Mouse (Mus musculus): ENCODE data around the gene 3110082J24Rik. TPM values are rescaled to one million over a fixed set of nuclear protein-coding genes. Genes with fewer than 3 reads are reported as not detected.

3110082J24Rik gene
- polyA plus RNA-seq, 1 experiment from 2014 or later: not detected

- peak within 1 kb of the TSS; percentile 16; the same call in 1 of the 2 replicates for H3K9ac ChIP-seq
- H3K4me1 ChIP-seq: peaks cover 11% of the 10 kb centered on the region
- H3K27ac ChIP-seq: no peak within 1 kb of the TSS
- no peaks in the 10 kb centered on the region for H3K9me3 ChIP-seq
- H3K36me3 ChIP-seq: no peaks in the 10 kb centered on the region
- 1% methylated on average over 60 of the region's 65 CpGs for WGBS
- peak within 1 kb of the TSS; percentile 97 for H3K4me2 ChIP-seq
- peaks cover 49% of the 10 kb centered on the region for H3K27me3 ChIP-seq (replicated peaks)
- H3K4me3 ChIP-seq (replicated peaks): peak within 1 kb of the TSS; percentile 47
- ATAC-seq (ENCODE audit: insufficient read depth, low FRiP score, low read depth): peak; percentile 70
These were observed 832 bp downstream of the 3110082J24Rik start, which contains the start of gene Garem2 for GRCm38 (mm10) chr5:30104841-30105667. Gene Garem2, plus strand, starts transcription at chr5:30105161.

GRCm38 (mm10) chr5:30104339-30104738 lies 1.5 kb downstream of the 3110082J24Rik start:
- H3K4me3 ChIP-seq (replicated peaks): peak overlapping the region; percentile 47
- peak overlapping the region; percentile 97 for H3K4me2 ChIP-seq
- H3K9ac ChIP-seq: no peak overlapping the region
- H3K27ac ChIP-seq: no peak overlapping the region
- H3K9me3 ChIP-seq: no peaks in the 10 kb centered on the region
- WGBS: 4% methylated on average over 12 of the region's 12 CpGs
- H3K36me3 ChIP-seq: no peaks in the 10 kb centered on the region
- peaks cover 11% of the 10 kb centered on the region for H3K4me1 ChIP-seq
- peaks cover 49% of the 10 kb centered on the region for H3K27me3 ChIP-seq (replicated peaks)
- ATAC-seq (ENCODE audit: insufficient read depth, low FRiP score, low read depth): no peak

- no peak for ATAC-seq (ENCODE audit: insufficient read depth, low FRiP score, low read depth)
- Histone ChIP-seq H3K4me3 (replicated peaks) (no peak overlapping the region), H3K4me2 (no peak overlapping the region), H3K27me3 (replicated peaks) (peaks cover 49% of the 10 kb centered on the region), H3K9ac (no peak overlapping the region), H3K4me1 (peaks cover 11% of the 10 kb centered on the region), H3K27ac (no peak overlapping the region), H3K36me3 (no peaks in the 10 kb centered on the region), H3K9me3 (no peaks in the 10 kb centered on the region)
- WGBS: 82% methylated on average over 3 of the region's 3 CpGs
These were observed 2.5 kb downstream of the 3110082J24Rik start for GRCm38 (mm10) chr5:30103340-30103739.

GRCm38 (mm10) chr5:30098260-30098659 lies 7.6 kb downstream of the 3110082J24Rik start:
- Histone ChIP-seq H3K36me3 (no peaks in the 10 kb centered on the region), H3K27ac (no peak overlapping the region), H3K4me2 (no peak overlapping the region), H3K9ac (no peak overlapping the region), H3K4me3 (replicated peaks) (no peak overlapping the region), H3K27me3 (replicated peaks) (peaks cover 2% of the 10 kb centered on the region), H3K4me1 (no peaks in the 10 kb centered on the region), H3K9me3 (no peaks in the 10 kb centered on the region)
- ATAC-seq (ENCODE audit: insufficient read depth, low FRiP score, low read depth): no peak
- WGBS: 88% methylated on average over 1 of the region's 1 CpGs

GRCm38 (mm10) chr5:30095731-30096130 lies 10.2 kb downstream of the 3110082J24Rik start:
- H3K27me3 ChIP-seq (replicated peaks): no peaks in the 10 kb centered on the region
- WGBS: 63% methylated on average over 6 of the region's 6 CpGs
- H3K4me2 ChIP-seq: no peak overlapping the region
- ATAC-seq (ENCODE audit: insufficient read depth, low FRiP score, low read depth): no peak
- no peak overlapping the region for H3K4me3 ChIP-seq (replicated peaks)
- no peaks in the 10 kb centered on the region for H3K9me3 ChIP-seq
- no peaks in the 10 kb centered on the region for H3K4me1 ChIP-seq
- no peak overlapping the region for H3K9ac ChIP-seq
- no peaks in the 10 kb centered on the region for H3K36me3 ChIP-seq
- no peak overlapping the region for H3K27ac ChIP-seq

- Histone ChIP-seq H3K9ac (no peak overlapping the region), H3K4me1 (no peaks in the 10 kb centered on the region), H3K4me2 (no peak overlapping the region), H3K27me3 (replicated peaks) (no peaks in the 10 kb centered on the region), H3K9me3 (no peaks in the 10 kb centered on the region), H3K4me3 (replicated peaks) (no peak overlapping the region), H3K36me3 (no peaks in the 10 kb centered on the region), H3K27ac (no peak overlapping the region)
- 50% methylated on average over 2 of the region's 2 CpGs for WGBS
- ATAC-seq (ENCODE audit: insufficient read depth, low FRiP score, low read depth): no peak
These were observed 11.5 kb downstream of the 3110082J24Rik start for GRCm38 (mm10) chr5:30094399-30094798.

- H3K27ac ChIP-seq: no peak overlapping the region
- H3K9me3 ChIP-seq: no peaks in the 10 kb centered on the region
- H3K4me3 ChIP-seq (replicated peaks): no peak overlapping the region
- ATAC-seq (ENCODE audit: insufficient read depth, low FRiP score, low read depth): no peak
- H3K36me3 ChIP-seq: no peaks in the 10 kb centered on the region
- no peak overlapping the region for H3K9ac ChIP-seq
- H3K27me3 ChIP-seq (replicated peaks): no peaks in the 10 kb centered on the region
- 59% methylated on average over 13 of the region's 13 CpGs for WGBS
- no peaks in the 10 kb centered on the region for H3K4me1 ChIP-seq
- no peak overlapping the region for H3K4me2 ChIP-seq
These were observed 13.2 kb downstream of the 3110082J24Rik start for GRCm38 (mm10) chr5:30092701-30093100.

GRCm38 (mm10) chr5:30072825-30073821 lies 32.8 kb downstream of the 3110082J24Rik start, which contains the start of gene Tyms:
Gene Tyms, minus strand, starts transcription at chr5:30073617.
- Histone ChIP-seq H3K9ac (peak within 1 kb of the TSS; percentile 40), H3K36me3 (peaks cover 15% of the 10 kb centered on the region; the same call in 1 of the 2 replicates), H3K27ac (peak within 1 kb of the TSS; percentile 81), H3K27me3 (replicated peaks) (no peaks in the 10 kb centered on the region), H3K4me1 (0 out of 2 replicates have a peak, but pooled peaks cover 3% of the 10 kb centered on the region), H3K4me3 (replicated peaks) (peak within 1 kb of the TSS; percentile 68), H3K9me3 (no peaks in the 10 kb centered on the region), H3K4me2 (peak within 1 kb of the TSS; percentile 61)
- 2% methylated on average over 45 of the region's 45 CpGs for WGBS
- ATAC-seq (ENCODE audit: insufficient read depth, low FRiP score, low read depth): peak; percentile 93

- Histone ChIP-seq H3K4me2 (peak overlapping the region; percentile 61), H3K9ac (peak overlapping the region; percentile 40; the same call in 1 of the 2 replicates), H3K9me3 (no peaks in the 10 kb centered on the region), H3K36me3 (peaks cover 23% of the 10 kb centered on the region; the same call in 1 of the 2 replicates), H3K4me1 (0 out of 2 replicates have a peak, but pooled peaks cover 3% of the 10 kb centered on the region), H3K27me3 (replicated peaks) (no peaks in the 10 kb centered on the region), H3K27ac (no peak overlapping the region), H3K4me3 (replicated peaks) (peak overlapping the region; percentile 68)
- 25% methylated on average over 3 of the region's 3 CpGs for WGBS
- ATAC-seq (ENCODE audit: insufficient read depth, low FRiP score, low read depth): no peak
These were observed 33.5 kb downstream of the 3110082J24Rik start for GRCm38 (mm10) chr5:30072377-30072776.

GRCm38 (mm10) chr5:30071677-30072076 lies 34.2 kb downstream of the 3110082J24Rik start:
- ATAC-seq (ENCODE audit: insufficient read depth, low FRiP score, low read depth): no peak
- no peak overlapping the region for H3K9ac ChIP-seq
- peak overlapping the region; percentile 68; the same call in 1 of the 2 replicates for H3K4me3 ChIP-seq (replicated peaks)
- no peaks in the 10 kb centered on the region for H3K27me3 ChIP-seq (replicated peaks)
- peaks cover 23% of the 10 kb centered on the region; the same call in 1 of the 2 replicates for H3K36me3 ChIP-seq
- 66% methylated on average over 6 of the region's 6 CpGs for WGBS
- no peaks in the 10 kb centered on the region for H3K9me3 ChIP-seq
- H3K27ac ChIP-seq: no peak overlapping the region
- peak overlapping the region; percentile 61 for H3K4me2 ChIP-seq
- 0 out of 2 replicates have a peak, but pooled peaks cover 3% of the 10 kb centered on the region for H3K4me1 ChIP-seq

GRCm38 (mm10) chr5:30067726-30068125 lies 38.2 kb downstream of the 3110082J24Rik start:
- Histone ChIP-seq H3K27me3 (replicated peaks) (no peaks in the 10 kb centered on the region), H3K9ac (no peak overlapping the region), H3K4me1 (0 out of 2 replicates have a peak, but pooled peaks cover 3% of the 10 kb centered on the region), H3K4me3 (replicated peaks) (no peak overlapping the region), H3K9me3 (no peaks in the 10 kb centered on the region), H3K4me2 (no peak overlapping the region), H3K27ac (no peak overlapping the region), H3K36me3 (peaks cover 38% of the 10 kb centered on the region)
- no peak for ATAC-seq (ENCODE audit: insufficient read depth, low FRiP score, low read depth)
- 61% methylated on average over 6 of the region's 6 CpGs for WGBS
